Mouse (Mus musculus) cerebellum, adult 2 months (tissue): Measurements from ENCODE around the gene Ermard. TPM values are rescaled to one million over a fixed set of nuclear protein-coding genes. Genes with fewer than 3 reads are reported as not detected.

ENCODE experiments used
- DNase-seq, 2 experiments: peaks; one replicate each; pipeline ENCODE4 v3.0.0; 2021
- H3K27ac ChIP-seq: fragments of 200-500 bp; 2 replicates; pipeline ENCODE4 v1.5.1; 2012; ENCODE audit warnings: low read length, control low read depth, inconsistent platforms; ENCODE audit not compliant: insufficient read depth
- H3K27me3 ChIP-seq: fragments of 200-500 bp; 2 replicates; pipeline ENCODE4 v1.6.1; 2012; ENCODE audit warnings: inconsistent platforms, mild to moderate bottlenecking, low read length, moderate library complexity; ENCODE audit not compliant: control insufficient read depth, insufficient read depth
- H3K4me1 ChIP-seq: fragments of 200-500 bp; 2 replicates; pipeline ENCODE4 v1.6.1; 2011; ENCODE audit warnings: low read length; ENCODE audit not compliant: control insufficient read depth, insufficient read depth
- H3K4me3 ChIP-seq: fragments of 200-500 bp; replicated peaks from 2 replicates; pipeline ENCODE3; 2011; ENCODE audit warnings: mild to moderate bottlenecking, low read depth, low read length, control low read depth; ENCODE audit not compliant: insufficient read depth
- CTCF ChIP-seq: fragments of 200-500 bp; IDR thresholded peaks from 2 replicates; pipeline ENCODE4 v1.5.1; 2011; ENCODE audit warnings: low read depth, mild to moderate bottlenecking, control low read depth, low read length, moderate library complexity, borderline replicate concordance; ENCODE audit not compliant: insufficient read depth
- POLR2A ChIP-seq: fragments of 200-500 bp; IDR thresholded peaks from 2 replicates; pipeline ENCODE4 v1.6.1; 2011; ENCODE audit warnings: low read length, control low read depth, borderline replicate concordance; ENCODE audit not compliant: insufficient read depth
- WGBS: fragments of 180-500 bp; shearing (Covaris S2); methylation state at CpG from one replicate; pipeline ENCODE4 v1.1.7; 2018; 5-methylcytosine and 5-hydroxymethylcytosine counted together
- polyA plus RNA-seq: library from polyadenylated mRNA; depleted of rRNA; stranded (reverse); fragments of >200 nt; gene quantifications from 2 replicates; pipeline ENCODE4 v1.2.3, GENCODE M21; 2012

The Ermard gene
- polyA plus RNA-seq, 1 experiment = 107 TPM

DNA sequence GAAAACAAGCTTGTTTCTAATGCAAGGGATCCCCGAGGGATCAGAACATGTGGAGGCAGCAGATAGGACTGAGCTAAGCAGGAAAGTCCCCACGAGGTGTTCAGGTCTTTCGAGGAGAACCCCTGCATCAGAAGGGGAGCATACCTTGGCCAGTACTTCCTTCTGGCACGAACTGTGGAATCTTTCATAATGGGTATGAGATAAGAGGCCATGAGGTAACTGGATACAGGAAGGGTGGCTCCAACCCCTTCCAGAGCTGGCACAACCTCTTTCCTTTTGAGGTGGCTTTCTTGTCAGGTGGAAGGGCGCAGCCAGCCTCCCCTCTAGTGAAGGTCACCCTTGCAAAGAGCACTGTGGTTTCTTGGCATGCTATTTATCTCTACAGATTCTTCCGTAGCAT, 55.8 kb downstream of the Ermard start:
- Histone ChIP-seq H3K4me3 (no peak overlapping the region), H3K27ac (no peak overlapping the region), H3K4me1 (no peaks in the 10 kb centered on the region), H3K27me3 (no peaks in the 10 kb centered on the region; the same call in 1 of the 2 replicates)
- TF ChIP-seq POLR2A = no peak
- no peak for TF ChIP-seq CTCF
- no peak for DNase-seq
- WGBS = 82% methylated on average over 6 of the region's 6 CpGs

DNA sequence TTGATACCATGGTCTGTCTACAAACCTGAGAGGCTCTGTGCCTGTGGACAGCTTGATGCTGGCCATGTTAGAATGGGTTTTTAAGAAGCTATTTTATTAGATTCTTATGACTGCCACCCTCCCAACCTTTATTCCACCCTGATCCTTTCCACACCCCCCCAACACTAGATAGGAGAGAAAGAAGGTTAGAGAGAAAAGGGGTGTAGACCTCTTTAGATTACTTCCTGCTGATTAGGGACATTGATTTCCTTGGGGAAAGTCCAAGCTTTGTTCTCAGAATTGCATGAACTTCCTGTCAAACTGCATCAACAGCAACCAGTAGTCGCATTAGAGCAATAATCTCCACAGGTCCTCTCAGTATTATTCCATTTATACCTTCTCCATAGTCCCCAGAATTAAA, 57.7 kb downstream of the Ermard start:
- TF ChIP-seq POLR2A = no peak
- TF ChIP-seq CTCF = no peak
- H3K27ac ChIP-seq = no peak overlapping the region
- 89% methylated on average over 1 of the region's 1 CpGs for WGBS
- H3K4me3 ChIP-seq = no peak overlapping the region
- DNase-seq = no peak
- H3K27me3 ChIP-seq = no peaks in the 10 kb centered on the region; the same call in 1 of the 2 replicates
- no peaks in the 10 kb centered on the region for H3K4me1 ChIP-seq

DNA sequence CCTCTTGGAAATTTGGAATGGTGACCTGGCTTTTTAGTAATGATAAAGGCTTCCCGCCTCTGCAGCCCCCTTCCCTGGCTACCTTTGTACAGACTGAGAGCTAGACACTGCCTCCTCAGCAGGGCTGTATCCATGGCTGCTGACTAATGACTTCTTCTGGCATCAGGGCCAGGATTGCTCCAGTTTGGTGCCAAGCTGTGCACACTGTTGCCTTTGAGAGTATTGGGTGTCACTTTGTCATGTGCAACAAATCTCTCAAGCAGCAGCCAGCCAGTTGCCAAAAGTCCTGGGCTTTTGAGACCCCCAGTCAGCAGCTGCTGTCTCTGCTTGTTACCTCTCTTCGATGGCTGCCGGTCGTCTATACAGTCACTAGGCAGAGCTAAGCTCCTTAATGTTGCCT, 60.3 kb downstream of the Ermard start:
- Histone ChIP-seq H3K4me3 (no peak overlapping the region), H3K27me3 (no peaks in the 10 kb centered on the region; the same call in 1 of the 2 replicates), H3K27ac (no peak overlapping the region), H3K4me1 (no peaks in the 10 kb centered on the region)
- 21% methylated on average over 4 of the region's 4 CpGs for WGBS
- no peak for TF ChIP-seq POLR2A
- no peak for TF ChIP-seq CTCF
- no peak for DNase-seq

DNA sequence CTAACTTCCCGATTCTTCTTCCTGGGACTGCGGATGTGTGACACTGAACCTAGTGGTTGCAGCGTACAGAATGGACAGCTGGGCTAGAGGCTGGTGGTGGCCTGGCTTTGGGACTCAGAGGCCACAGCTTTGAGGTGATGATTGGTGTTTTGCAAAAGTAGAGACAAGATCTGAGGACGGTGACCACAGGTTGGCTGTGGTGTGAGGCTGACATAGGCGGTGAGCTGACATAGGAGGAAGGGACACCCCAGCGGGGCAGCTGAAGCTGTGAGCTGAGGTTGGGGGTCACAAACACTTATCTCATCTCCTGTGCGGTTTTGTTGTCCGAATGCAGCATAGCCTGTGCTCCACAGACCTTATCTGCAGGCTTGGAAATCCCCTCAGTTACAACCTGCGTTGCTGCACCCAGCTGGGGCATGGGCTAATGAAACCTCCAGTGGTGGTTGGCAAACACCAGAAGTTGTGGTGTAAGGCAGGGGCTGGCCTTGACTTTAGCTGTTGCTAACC, 66.2 kb downstream of the Ermard start:
- no peak overlapping the region for H3K27ac ChIP-seq
- no peak for DNase-seq
- H3K4me3 ChIP-seq = no peak overlapping the region
- H3K27me3 ChIP-seq = no peaks in the 10 kb centered on the region; the same call in 1 of the 2 replicates
- WGBS = 89% methylated on average over 9 of the region's 9 CpGs
- TF ChIP-seq CTCF (no peak), POLR2A (no peak)
- H3K4me1 ChIP-seq = no peaks in the 10 kb centered on the region

DNA sequence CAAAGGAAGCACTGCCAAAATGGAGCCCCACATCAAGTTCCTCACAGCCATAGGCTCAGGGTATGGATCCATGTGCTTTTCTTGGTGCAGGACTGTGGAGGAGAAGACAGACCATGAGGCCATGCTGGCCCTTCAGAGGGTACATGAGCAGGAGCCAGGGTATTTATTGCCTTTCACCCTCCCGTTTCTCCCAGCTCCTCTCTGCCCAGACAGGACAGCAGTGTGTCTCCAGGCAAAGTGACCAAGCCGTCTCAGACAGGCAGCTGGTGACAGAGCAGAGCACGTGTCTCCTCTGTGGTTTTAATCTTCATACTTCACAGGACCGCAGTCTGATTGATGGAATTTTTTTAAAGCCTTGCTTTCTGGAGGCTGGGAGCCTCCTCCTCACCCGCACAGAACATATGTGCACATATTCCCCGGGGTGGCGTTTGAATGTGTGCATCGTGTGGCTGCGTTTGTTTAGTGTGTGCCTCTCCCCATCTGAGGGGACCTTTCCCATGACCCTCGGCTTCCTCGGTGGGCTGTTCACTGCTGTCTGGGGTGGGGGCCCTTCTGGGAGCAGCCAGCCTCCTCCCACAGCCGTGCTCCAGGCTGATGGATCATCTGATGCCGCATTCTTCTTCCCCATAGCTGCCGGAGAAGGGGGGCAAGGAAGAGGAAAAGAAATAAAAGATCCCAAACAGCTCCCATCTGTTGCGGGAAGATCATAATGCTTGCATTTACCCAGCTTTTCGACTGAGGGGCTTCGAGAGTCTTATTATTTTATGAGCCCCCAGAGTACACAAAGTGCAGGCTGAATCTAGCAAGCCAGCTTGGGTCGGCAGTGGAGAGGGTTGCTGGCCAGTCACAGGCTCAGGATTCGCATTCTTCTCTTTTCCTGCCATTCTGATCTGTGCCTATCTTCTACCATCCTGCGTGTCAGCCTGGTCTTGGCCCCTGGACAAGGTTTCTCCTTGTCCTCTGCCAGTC, 67.7 kb downstream of the Ermard start:
- H3K4me1 ChIP-seq = no peaks in the 10 kb centered on the region
- 17% methylated on average over 20 of the region's 20 CpGs for WGBS
- no peak overlapping the region for H3K27ac ChIP-seq
- H3K4me3 ChIP-seq = no peak overlapping the region
- H3K27me3 ChIP-seq = no peaks in the 10 kb centered on the region; the same call in 1 of the 2 replicates
- TF ChIP-seq CTCF = no peak
- TF ChIP-seq POLR2A = no peak
- DNase-seq = no peak

DNA sequence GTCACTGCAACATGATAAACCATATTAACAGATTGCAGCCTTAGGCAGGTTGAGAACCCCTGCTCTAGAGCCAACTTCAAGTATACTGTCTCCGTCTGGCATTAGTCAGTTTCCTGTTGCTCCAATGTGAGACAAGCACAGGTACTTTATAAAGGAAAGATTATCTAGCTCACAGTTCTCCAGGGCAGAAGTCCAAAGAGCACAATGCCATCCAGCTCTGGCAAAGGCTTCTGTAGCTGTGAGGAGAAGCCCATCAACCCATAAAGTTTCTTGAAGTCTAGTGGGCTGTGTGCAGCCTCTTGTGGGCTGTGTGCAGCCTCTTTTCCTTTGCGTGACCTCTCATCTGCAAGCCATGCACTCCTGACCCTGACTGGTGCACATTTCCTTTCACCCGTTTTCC, 74.5 kb downstream of the Ermard start:
- Histone ChIP-seq H3K27me3 (no peaks in the 10 kb centered on the region; the same call in 1 of the 2 replicates), H3K4me3 (no peak overlapping the region), H3K4me1 (no peaks in the 10 kb centered on the region), H3K27ac (no peak overlapping the region)
- 80% methylated on average over 3 of the region's 3 CpGs for WGBS
- no peak for TF ChIP-seq CTCF
- no peak for DNase-seq

DNA sequence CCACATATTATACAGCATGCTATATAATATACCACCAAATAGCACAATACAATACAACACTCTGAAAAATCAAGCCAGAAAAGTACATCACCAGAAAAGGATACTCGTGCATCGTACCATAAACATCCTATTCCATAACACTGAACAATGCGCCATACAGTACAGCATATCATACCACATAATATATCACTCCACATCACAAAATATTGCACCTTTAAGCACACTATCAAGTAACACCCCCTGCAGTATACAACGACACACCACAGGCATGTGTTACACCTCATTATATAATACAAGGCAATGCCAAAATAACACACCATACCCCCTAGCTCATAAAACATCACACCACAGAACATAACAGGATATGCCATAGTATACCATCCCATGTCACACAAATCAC, 79.1 kb downstream of the Ermard start:
- Histone ChIP-seq H3K27ac (no peak overlapping the region), H3K4me3 (no peak overlapping the region), H3K27me3 (no peaks in the 10 kb centered on the region), H3K4me1 (no peaks in the 10 kb centered on the region)
- DNase-seq = no peak
- 93% methylated on average over 4 of the region's 4 CpGs for WGBS
- no peak for TF ChIP-seq CTCF
- TF ChIP-seq POLR2A = no peak

DNA sequence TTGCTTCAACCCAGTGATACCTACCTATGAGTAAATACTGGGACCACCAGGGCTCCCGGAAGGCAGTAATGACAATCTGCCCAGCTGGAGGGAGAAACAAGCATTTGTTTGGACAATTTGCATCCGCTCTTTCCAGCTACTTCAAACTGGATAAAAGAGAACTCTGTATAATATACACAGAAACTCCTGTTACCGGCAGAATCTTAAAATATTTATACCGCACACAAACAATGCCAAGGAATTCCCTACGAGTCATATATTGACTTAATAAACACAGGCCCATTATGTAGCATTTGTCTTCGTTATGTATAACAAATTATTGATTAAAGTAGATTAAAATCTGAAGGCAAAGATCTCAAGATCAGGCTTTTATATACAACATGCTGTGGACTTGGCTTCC, 79.6 kb downstream of the Ermard start:
- Histone ChIP-seq H3K27ac (no peak overlapping the region), H3K27me3 (no peaks in the 10 kb centered on the region), H3K4me3 (no peak overlapping the region), H3K4me1 (no peaks in the 10 kb centered on the region)
- 78% methylated on average over 6 of the region's 6 CpGs for WGBS
- TF ChIP-seq CTCF (no peak), POLR2A (no peak)
- DNase-seq = no peak
